Mouse (Mus musculus) kidney, adult 9 months (tissue): ENCODE results near the gene Alg14.

Source experiments
- DNase-seq: peaks from one replicate; pipeline ENCODE4 v3.0.0; 2022

Alg14 gene

DNA sequence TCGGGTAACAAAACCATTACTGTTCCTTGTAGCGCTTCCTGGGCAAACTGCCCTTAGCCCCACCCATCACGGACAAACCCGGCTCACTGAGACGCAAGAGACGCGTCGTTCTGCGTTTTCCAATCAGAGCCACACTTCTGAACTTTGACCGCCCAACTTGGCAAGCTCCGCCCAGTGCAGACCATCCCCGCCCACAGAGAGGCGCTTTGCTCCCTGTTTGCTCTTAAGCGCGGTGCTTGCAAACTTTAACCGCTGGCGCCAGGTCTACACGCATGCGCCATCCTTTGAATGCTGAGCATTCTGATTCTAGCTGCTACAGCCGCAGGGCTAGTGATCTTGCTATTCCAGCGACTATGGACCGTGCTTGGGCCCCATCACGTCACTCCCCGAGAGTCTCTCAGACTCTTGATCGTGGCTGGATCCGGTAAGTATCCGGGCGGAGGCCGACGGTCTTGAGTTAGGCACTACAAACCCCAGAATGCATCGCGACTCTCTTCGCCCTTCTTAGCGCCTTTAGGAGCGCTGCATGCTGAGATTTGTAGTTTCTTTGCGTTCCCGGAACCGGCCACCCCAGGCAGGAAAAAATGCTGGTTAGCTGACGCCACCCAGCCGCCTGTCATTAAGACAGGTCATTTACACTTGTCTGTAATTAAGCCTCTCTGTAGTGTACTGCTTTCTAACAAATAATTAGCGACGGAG lies at the start of gene Alg14:
TSS of gene Alg14 (plus strand) at position 214 of the 699 bp plus-strand sequence.
- DNase-seq, result peak; percentile 99

- DNase-seq, result no peak
Measured at GRCm38 (mm10) chr3:121242111-121242936, 49.2 kb upstream of the Alg14 start.

- DNase-seq, result no peak
Measured at GRCm38 (mm10) chr3:121242941-121243340, 48.6 kb upstream of the Alg14 start.

- DNase-seq, result no peak
Measured at GRCm38 (mm10) chr3:121250048-121250447, 41.5 kb upstream of the Alg14 start.

- no peak for DNase-seq
Measured at GRCm38 (mm10) chr3:121250576-121251433, 40.8 kb upstream of the Alg14 start.

DNA sequence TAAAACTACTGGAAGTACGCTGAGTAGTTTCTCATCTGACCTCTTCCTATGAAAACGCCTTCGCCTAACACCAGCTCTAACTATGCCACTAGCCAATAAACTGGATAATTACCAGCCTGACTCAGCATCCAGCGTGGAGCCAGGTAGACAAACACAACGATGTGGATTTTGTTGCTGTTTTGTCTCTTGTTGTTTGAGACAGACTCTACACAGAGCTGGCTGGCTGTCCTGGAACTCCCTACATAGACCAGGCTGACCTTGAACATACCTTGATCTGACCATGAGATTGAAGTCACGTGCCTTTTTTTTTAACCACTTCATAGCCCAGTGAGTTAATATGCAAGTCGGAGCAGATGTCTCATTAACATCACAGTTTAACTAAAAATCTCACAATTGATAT lies 36.1 kb upstream of the Alg14 start:
- no peak for DNase-seq

- DNase-seq, result no peak
Measured at GRCm38 (mm10) chr3:121256131-121256530, 35.4 kb upstream of the Alg14 start.

- DNase-seq, result no peak
Measured at GRCm38 (mm10) chr3:121257418-121257817, 34.2 kb upstream of the Alg14 start.

- peak; percentile 52 for DNase-seq
Measured at GRCm38 (mm10) chr3:121258521-121259478, 32.8 kb upstream of the Alg14 start.

GRCm38 (mm10) chr3:121260041-121260440 lies 31.5 kb upstream of the Alg14 start:
- no peak for DNase-seq

DNA sequence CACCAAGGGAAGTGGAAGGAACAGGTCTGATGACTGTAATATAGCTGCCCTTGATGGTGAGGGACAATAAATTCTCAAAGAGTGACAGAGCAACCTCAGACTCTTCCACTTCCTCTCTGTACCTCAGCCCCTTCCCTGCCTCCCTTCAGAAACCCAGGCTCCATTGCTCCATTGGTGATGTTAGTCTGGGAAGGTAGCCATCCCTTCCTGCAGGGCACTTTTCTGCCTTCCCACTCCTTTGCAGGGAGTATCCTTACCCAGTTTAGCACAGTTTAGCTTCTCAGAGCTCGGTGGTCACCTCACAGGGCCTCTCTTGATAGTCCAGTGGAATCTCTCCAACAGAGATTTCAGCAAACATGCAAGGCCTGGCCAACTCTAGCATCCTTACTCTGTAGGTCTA lies 30.7 kb upstream of the Alg14 start:
- DNase-seq, result no peak

GRCm38 (mm10) chr3:121261251-121261650 lies 30.3 kb upstream of the Alg14 start:
- DNase-seq, result no peak

- DNase-seq, result no peak
Measured at GRCm38 (mm10) chr3:121261939-121262520, 29.5 kb upstream of the Alg14 start.

DNA sequence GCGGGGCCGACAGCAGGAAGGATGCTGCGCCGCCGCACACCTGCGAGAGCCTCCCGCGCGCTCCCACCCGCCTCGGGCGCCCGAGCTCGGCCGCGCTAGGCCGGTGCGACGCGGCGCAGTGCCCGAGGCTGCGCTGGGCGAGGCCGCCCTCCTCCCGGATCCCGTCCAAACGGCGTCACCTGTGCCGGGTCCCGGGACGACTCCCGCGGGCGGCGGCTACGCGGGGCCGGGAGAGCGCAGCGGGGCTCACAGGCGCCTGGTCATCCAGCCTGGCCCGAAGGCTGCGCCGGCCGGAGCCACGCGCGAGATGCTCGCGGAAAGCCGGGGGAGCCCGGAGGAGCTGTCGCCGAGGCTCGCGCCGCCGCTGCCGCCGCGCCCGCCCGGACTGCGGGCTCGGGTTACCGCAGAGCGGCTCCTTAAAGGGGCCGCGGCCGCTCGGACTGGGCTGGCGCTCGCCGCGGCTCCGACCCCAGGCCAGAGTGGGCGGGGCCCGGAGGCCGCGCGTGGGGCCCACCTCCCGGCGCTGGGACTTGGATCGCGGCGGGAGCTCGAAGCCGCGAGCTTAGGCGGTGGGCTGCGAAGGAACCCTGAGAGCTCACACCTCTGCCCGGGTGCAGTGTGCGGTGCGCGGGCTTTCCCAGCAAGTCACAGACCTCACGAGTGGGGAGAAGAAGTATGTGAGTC lies 28.9 kb upstream of the Alg14 start:
- no peak for DNase-seq

GRCm38 (mm10) chr3:121263205-121263548 lies 28.4 kb upstream of the Alg14 start:
- peak; percentile 89 for DNase-seq

GRCm38 (mm10) chr3:121264242-121264641 lies 27.3 kb upstream of the Alg14 start:
- no peak for DNase-seq

DNA sequence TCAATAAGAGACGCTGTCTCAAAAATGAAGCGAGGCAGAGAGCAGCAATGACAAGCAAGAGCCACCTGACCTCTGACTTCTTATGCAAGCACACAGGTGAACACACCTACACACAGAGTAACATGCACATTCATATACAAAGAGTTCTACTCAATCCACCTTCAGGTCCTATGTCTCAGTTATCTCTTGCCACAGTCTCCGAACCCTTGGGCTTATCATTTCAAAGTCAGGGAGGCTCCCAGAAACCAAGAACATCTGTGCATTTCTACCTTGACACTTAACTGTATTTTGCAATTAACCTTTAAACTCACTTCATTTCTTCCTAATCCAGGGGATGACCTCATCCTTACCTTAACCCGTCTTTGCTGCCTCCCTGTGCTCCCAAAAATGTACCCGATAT lies 24.3 kb upstream of the Alg14 start:
- no peak for DNase-seq

GRCm38 (mm10) chr3:121272577-121272976 lies 19.0 kb upstream of the Alg14 start:
- DNase-seq, result no peak

DNA sequence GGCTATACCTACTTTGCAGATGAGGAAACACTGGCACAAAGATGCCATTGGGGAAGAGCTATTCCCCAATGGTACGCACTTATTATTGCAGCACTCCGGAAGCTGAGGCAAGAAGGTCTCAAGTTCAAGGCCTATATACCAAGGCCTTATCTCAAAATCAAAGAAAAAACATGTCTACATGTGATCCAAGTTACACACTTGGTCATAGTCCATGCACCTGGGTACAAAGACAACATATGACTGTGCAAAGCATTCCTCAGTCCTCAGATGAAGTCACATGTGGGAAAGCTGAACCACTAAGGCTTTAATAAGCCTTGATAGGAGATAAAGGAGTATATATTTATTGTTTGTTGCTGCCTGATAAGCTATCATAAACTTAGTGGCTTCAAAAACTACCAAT lies 17.6 kb upstream of the Alg14 start:
- no peak for DNase-seq

GRCm38 (mm10) chr3:121277009-121277408 lies 14.6 kb upstream of the Alg14 start:
- peak; percentile 71 for DNase-seq

- no peak for DNase-seq
Measured at GRCm38 (mm10) chr3:121277557-121277956, 14.0 kb upstream of the Alg14 start.
